Comparison of ENCODE assay signal across 19 mouse cellular contexts in genomic region chr12:112599198-112599597, GRCm38 (mm10). TPM values are rescaled to one million over a fixed set of nuclear protein-coding genes. Genes with fewer than 3 reads are reported as not detected.
DNase-seq lines count a peak whose midpoint lies in the region; ATAC-seq and TF ChIP-seq lines count a peak whose summit lies in the region.
"Had no signal": no experiment of that assay in that cellular context is flagged by ENCODE, and none has a peak within 500 bp of the region (broad histone marks: within the 10 kb centered on the region; RNA-seq: fewer than 3 reads in every experiment).

No protein-coding gene starts in this region.

- no peak for TF ChIP-seq POLR2A in heart, adult 2 months (IDR thresholded peaks at IDR 0.05; ENCODE audit: insufficient read depth, low read depth, low read length)

- H3K9ac ChIP-seq in heart, embryonic 11.5 days (ENCODE audit: low read depth, low read length): no peak overlapping the region
- no peak overlapping the region for H3K9ac ChIP-seq in heart, adult 2 months (ENCODE audit: low read depth, low read length)
- no peak overlapping the region for H3K9ac ChIP-seq in ES-E14 (ENCODE audit: insufficient read depth, low read depth, low read length, poor library complexity, severe bottlenecking)
- H3K9ac ChIP-seq in liver, postnatal 0 days (replicated peaks): no peak overlapping the region
- H3K9ac ChIP-seq in kidney, embryonic 15.5 days: no peak overlapping the region
- H3K9ac ChIP-seq: embryonic facial prominence, embryonic 15.5 days; forebrain, embryonic 13.5 days; limb, embryonic 13.5 days; midbrain, embryonic 15.5 days; neural tube, embryonic 13.5 days had no signal

- H3K4me1 ChIP-seq in heart, embryonic 11.5 days (ENCODE audit: control insufficient read depth, insufficient read depth, low read length): peaks cover 40% of the 10 kb centered on the region
- peaks cover 16% of the 10 kb centered on the region for H3K4me1 ChIP-seq in heart, adult 2 months (ENCODE audit: control insufficient read depth, insufficient read depth, low read length)
- H3K4me1 ChIP-seq in ES-E14 (ENCODE audit: control insufficient read depth in 2 of 2, insufficient read depth in 2 of 2, low read length in 2 of 2, poor library complexity in 1 of 2): peaks cover 5 to 36% of the 10 kb centered on the region in 2 experiments; a peak in 3 of 4 replicates
- peaks cover 15% of the 10 kb centered on the region for H3K4me1 ChIP-seq in liver, postnatal 0 days (ENCODE audit: insufficient read depth)
- H3K4me1 ChIP-seq in kidney, embryonic 15.5 days: peaks cover 22% of the 10 kb centered on the region

- no peak; the same call in 1 of the 2 replicates for ATAC-seq in heart, embryonic 11.5 days (replicated peaks; ENCODE audit: insufficient number of reproducible peaks, low FRiP score, low TSS enrichment)
- peak; percentile 47 for ATAC-seq in granulocyte monocyte progenitor cell, adult 5-6 weeks (replicated peaks; ENCODE audit: poor library complexity, severe bottlenecking)
- ATAC-seq in liver, postnatal 0 days: peak; percentile 47
- ATAC-seq in kidney, embryonic 15.5 days (replicated peaks; ENCODE audit: low FRiP score): no peak
- ATAC-seq: forebrain, embryonic 13.5 days; hindbrain, postnatal 0 days; midbrain, embryonic 15.5 days had no signal

- no peaks in the 10 kb centered on the region for H3K9me3 ChIP-seq in heart, embryonic 11.5 days (replicated peaks; ENCODE audit: control insufficient read depth, low read length)
- H3K9me3 ChIP-seq in ES-E14 (ENCODE audit: control insufficient read depth, insufficient read depth, low read depth, low read length): no peaks in the 10 kb centered on the region
- H3K9me3 ChIP-seq in liver, postnatal 0 days (ENCODE audit: low read length): no peaks in the 10 kb centered on the region
- H3K9me3 ChIP-seq in kidney, embryonic 15.5 days (replicated peaks): no peaks in the 10 kb centered on the region
- H3K9me3 ChIP-seq: embryonic facial prominence, embryonic 15.5 days; forebrain, embryonic 13.5 days; limb, embryonic 13.5 days; midbrain, embryonic 15.5 days; neural tube, embryonic 13.5 days had no signal

- no peaks in the 10 kb centered on the region; the same call in 1 of the 2 replicates for H3K79me2 ChIP-seq in heart, adult 2 months (replicated peaks; ENCODE audit: control insufficient read depth, insufficient read depth, low read length)

- peaks cover 2% of the 10 kb centered on the region; the same call in 1 of the 2 replicates for H3K36me3 ChIP-seq in heart, embryonic 11.5 days (ENCODE audit: control insufficient read depth, insufficient read depth, low read length)
- no peaks in the 10 kb centered on the region for H3K36me3 ChIP-seq in heart, adult 2 months (ENCODE audit: control insufficient read depth, insufficient read depth, low read length)
- H3K36me3 ChIP-seq in ES-E14 (ENCODE audit: control insufficient read depth, insufficient read depth, low read length, poor library complexity, severe bottlenecking): peaks cover 14% of the 10 kb centered on the region
- peaks cover 7% of the 10 kb centered on the region; the same call in 1 of the 2 replicates for H3K36me3 ChIP-seq in liver, postnatal 0 days (replicated peaks; ENCODE audit: insufficient read depth, low read length)
- H3K36me3 ChIP-seq in kidney, embryonic 15.5 days: peaks cover 15% of the 10 kb centered on the region; the same call in 1 of the 2 replicates
- H3K36me3 ChIP-seq: midbrain, embryonic 15.5 days; neural tube, embryonic 13.5 days had no signal

- no peak for TF ChIP-seq EP300 in heart, adult 2 months (IDR thresholded peaks at IDR 0.05; ENCODE audit: insufficient read depth, low read depth, low read length)
- TF ChIP-seq EP300 in liver, postnatal 0 days (IDR thresholded peaks at IDR 0.05; ENCODE audit: low read depth): no peak

- H3K27ac ChIP-seq in heart, embryonic 11.5 days (ENCODE audit: low read depth, low read length): no peak overlapping the region
- no peak overlapping the region for H3K27ac ChIP-seq in heart, adult 2 months
- no peak overlapping the region for H3K27ac ChIP-seq in ES-E14 (ENCODE audit: insufficient read depth, low read depth, low read length, poor library complexity, severe bottlenecking)
- H3K27ac ChIP-seq in liver, postnatal 0 days (ENCODE audit: low read depth): no peak overlapping the region
- H3K27ac ChIP-seq in kidney, embryonic 15.5 days: no peak overlapping the region
- H3K27ac ChIP-seq: embryonic facial prominence, embryonic 15.5 days; forebrain, embryonic 13.5 days; hindbrain, postnatal 0 days; limb, embryonic 13.5 days; midbrain, embryonic 15.5 days; neural tube, embryonic 13.5 days had no signal

- 5% methylated on average over 4 of the region's 4 CpGs for WGBS in heart, embryonic 11.5 days (ENCODE audit: insufficient replicate concordance)
- 51% methylated on average over 4 of the region's 4 CpGs for WGBS in heart, adult 2 months
- 25% methylated on average over 4 of the region's 4 CpGs for WGBS in liver, postnatal 0 days (ENCODE audit: insufficient replicate concordance)
- 31% methylated on average over 4 of the region's 4 CpGs for WGBS in kidney, embryonic 15.5 days

- H3K4me3 ChIP-seq in heart, embryonic 11.5 days (ENCODE audit: low read depth, low read length): no peak overlapping the region
- no peak overlapping the region for H3K4me3 ChIP-seq in heart, adult 2 months
- H3K4me3 ChIP-seq in ES-E14 (ENCODE audit: insufficient read depth in 1 of 2, low read depth in 1 of 2, low read length in 2 of 2, poor library complexity in 1 of 2, severe bottlenecking in 1 of 2): no peak overlapping the region
- no peak overlapping the region for H3K4me3 ChIP-seq in liver, postnatal 0 days (ENCODE audit: low read depth, low read length)
- H3K4me3 ChIP-seq in kidney, embryonic 15.5 days (replicated peaks): no peak overlapping the region
- H3K4me3 ChIP-seq: embryonic facial prominence, embryonic 15.5 days; forebrain, embryonic 13.5 days; limb, embryonic 13.5 days; midbrain, embryonic 15.5 days; neural tube, embryonic 13.5 days had no signal

- intact Hi-C loops in heart, adult 2 months (cut with DNase I): no loop called here

- no peaks in the 10 kb centered on the region for H3K27me3 ChIP-seq in heart, embryonic 11.5 days (ENCODE audit: control insufficient read depth, insufficient read depth, low read length)
- H3K27me3 ChIP-seq in heart, adult 2 months (ENCODE audit: control insufficient read depth, insufficient read depth, low read length): no peaks in the 10 kb centered on the region
- no peaks in the 10 kb centered on the region for H3K27me3 ChIP-seq in liver, postnatal 0 days (ENCODE audit: insufficient read depth, low read length)
- H3K27me3 ChIP-seq in kidney, embryonic 15.5 days: no peaks in the 10 kb centered on the region
- H3K27me3 ChIP-seq: embryonic facial prominence, embryonic 15.5 days; forebrain, embryonic 13.5 days; limb, embryonic 13.5 days; midbrain, embryonic 15.5 days; neural tube, embryonic 13.5 days had no signal

- no peak for DNase-seq in heart, adult 2 months
- no peak for DNase-seq in ES-E14 (ENCODE audit: low read depth, low spot score)
- DNase-seq in liver, postnatal 0 days: no peak
- DNase-seq in spleen, postnatal 4 days (ENCODE audit: low spot score in 2 of 2): no peak
- DNase-seq in right cerebral cortex, adult 2 months (ENCODE audit: low spot score in 2 of 2): no peak
- DNase-seq: adrenal gland, postnatal 25 days; cerebellum, postnatal 36 days; kidney, adult 9 months; lung, postnatal 10 days; right cerebral cortex, adult 18-20 months had no signal

- in situ Hi-C loops in ES-E14 (cut with MboI; ENCODE audit: low sequenced_read_pairs in 2 of 2, unreplicated experiment in 2 of 2): no loop called here

- H3K4me2 ChIP-seq in heart, embryonic 11.5 days: peak overlapping the region; percentile 12; the same call in 1 of the 2 replicates
- no peak overlapping the region for H3K4me2 ChIP-seq in liver, postnatal 0 days (ENCODE audit: low read depth, low read length)
- H3K4me2 ChIP-seq in kidney, embryonic 15.5 days: no peak overlapping the region
- H3K4me2 ChIP-seq: embryonic facial prominence, embryonic 15.5 days; forebrain, embryonic 13.5 days; limb, embryonic 13.5 days; midbrain, embryonic 15.5 days; neural tube, embryonic 13.5 days had no signal

- TF ChIP-seq CTCF in heart, adult 2 months (IDR thresholded peaks at IDR 0.05): no peak
- no peak for TF ChIP-seq CTCF in liver, postnatal 0 days (IDR thresholded peaks at IDR 0.05; ENCODE audit: low read depth)

TF ChIP-seq in ES-E14, 5 proteins besides CTCF, POLR2A, EP300 and RAD21 (continues in another document):
- TF ChIP-seq CHD2 (IDR thresholded peaks at IDR 0.05; ENCODE audit: low read depth, low read length) (no peak), MAFK (IDR thresholded peaks at IDR 0.05; ENCODE audit: insufficient read depth, low read depth, low read length) (peak; percentile 58)

RNA-seq across cellular contexts. Expression of gene Inf2, which starts 10.6 kb away (rescaled TPM):
- 3.2 and 3.8 TPM in 2 replicates for polyA plus RNA-seq in heart, embryonic 11.5 days (2014; fragmentation: Nextera tagmentation; extraction: Ambion mirVana)
- total RNA-seq in heart, adult 2 months (2021): 10 to 100 TPM; 15.0 to 17.3 TPM
- polyA plus RNA-seq in heart, adult 2 months (2012; rRNA removed): 11.7 and 12.7 TPM in 2 replicates
- total RNA-seq in ES-E14 (2012; rRNA removed): 17.8 and 21.0 TPM in 2 replicates
- total RNA-seq in granulocyte monocyte progenitor cell, adult 5-6 weeks (2014; fragmentation: Nextera tagmentation): 18.1 and 23.3 TPM in 2 replicates
- 3.6 and 7.8 TPM in 2 replicates for total RNA-seq in granulocyte monocyte progenitor cell, adult 5-6 weeks (2017)
- 1.8 and 1.9 TPM in 2 replicates for polyA plus RNA-seq in liver, postnatal 0 days (2015; fragmentation: Nextera tagmentation; extraction: Ambion mirVana)
- polyA plus RNA-seq in kidney, embryonic 15.5 days (2015; fragmentation: Nextera tagmentation; extraction: Ambion mirVana): 3.8 and 4.8 TPM in 2 replicates

RNA-seq across cellular contexts. Expression of gene Adssl1, which starts 20.6 kb away (rescaled TPM):
- 73.3 and 75.2 TPM in 2 replicates for polyA plus RNA-seq in heart, embryonic 11.5 days (2014; fragmentation: Nextera tagmentation; extraction: Ambion mirVana)
- total RNA-seq in heart, adult 2 months (2021): 100 to 1,000 TPM; 150 to 173 TPM
- 85.2 and 98.2 TPM in 2 replicates for polyA plus RNA-seq in heart, adult 2 months (2012; rRNA removed)
- total RNA-seq in ES-E14 (2012; rRNA removed): 2.0 and 2.4 TPM in 2 replicates
- 128 and 139 TPM in 2 replicates for total RNA-seq in granulocyte monocyte progenitor cell, adult 5-6 weeks (2014; fragmentation: Nextera tagmentation)
- 109 and 122 TPM in 2 replicates for total RNA-seq in granulocyte monocyte progenitor cell, adult 5-6 weeks (2017)
- 22.8 and 24.4 TPM in 2 replicates for polyA plus RNA-seq in liver, postnatal 0 days (2015; fragmentation: Nextera tagmentation; extraction: Ambion mirVana)
- 11.6 and 12.4 TPM in 2 replicates for polyA plus RNA-seq in kidney, embryonic 15.5 days (2015; fragmentation: Nextera tagmentation; extraction: Ambion mirVana)

RNA-seq across cellular contexts. Expression of gene Siva1, which starts 45.3 kb away (rescaled TPM):
- polyA plus RNA-seq in heart, embryonic 11.5 days (2014; fragmentation: Nextera tagmentation; extraction: Ambion mirVana): 141 and 156 TPM in 2 replicates
- total RNA-seq in heart, adult 2 months (2021): 10 to 100 TPM; 32.0 to 38.7 TPM
- 38.4 and 39.4 TPM in 2 replicates for polyA plus RNA-seq in heart, adult 2 months (2012; rRNA removed)
- 301 and 355 TPM in 2 replicates for total RNA-seq in ES-E14 (2012; rRNA removed)
- total RNA-seq in granulocyte monocyte progenitor cell, adult 5-6 weeks (2014; fragmentation: Nextera tagmentation): 113 and 231 TPM in 2 replicates
- total RNA-seq in granulocyte monocyte progenitor cell, adult 5-6 weeks (2017): 339 TPM in 2 replicates
- polyA plus RNA-seq in liver, postnatal 0 days (2015; fragmentation: Nextera tagmentation; extraction: Ambion mirVana): 55.6 and 62.2 TPM in 2 replicates
- polyA plus RNA-seq in kidney, embryonic 15.5 days (2015; fragmentation: Nextera tagmentation; extraction: Ambion mirVana): 255 and 266 TPM in 2 replicates

Comparison
In these comparisons a context has a peak if more than half of its experiments do, and no peak if none do; other contexts are left out.
1. ATAC-seq: peak in granulocyte monocyte progenitor cell, adult 5-6 weeks (single experiment) and liver, postnatal 0 days (single experiment); none in heart, embryonic 11.5 days (single experiment) and kidney, embryonic 15.5 days (single experiment).